Mouse (Mus musculus) intestine, embryonic 16.5 days (tissue): ENCODE data around the gene Sorcs1. TPM values are rescaled to one million over a fixed set of nuclear protein-coding genes. Genes with fewer than 3 reads are reported as not detected.

ENCODE experiments used
- ATAC-seq: fragments of 200-750 bp; cut with Nextera tagmentation; 2 replicates; pipeline ENCODE4 v1.8.0; 2017; ENCODE audit warnings: moderate TSS enrichment, moderate library complexity
- H3K27ac ChIP-seq: fragments of 300-500 bp; sonication (generic); 2 replicates; pipeline ENCODE4 v1.5.1; 2014; ENCODE audit warnings: mild to moderate bottlenecking, low read length
- H3K27me3 ChIP-seq: fragments of 300-500 bp; sonication (generic); replicated peaks from 2 replicates; pipeline ENCODE4 v1.6.1; 2014; ENCODE audit warnings: low read length, control low read depth, mixed read lengths; ENCODE audit not compliant: control insufficient read depth, insufficient read depth
- H3K36me3 ChIP-seq: fragments of 300-500 bp; sonication (generic); 2 replicates; pipeline ENCODE4 v1.6.1; 2014; ENCODE audit warnings: low read length, control low read depth; ENCODE audit not compliant: control insufficient read depth, insufficient read depth
- H3K4me1 ChIP-seq: fragments of 300-500 bp; sonication (generic); 2 replicates; pipeline ENCODE4 v1.6.1; 2014; ENCODE audit warnings: low read length, control low read depth, mixed read lengths; ENCODE audit not compliant: control insufficient read depth, insufficient read depth
- H3K4me2 ChIP-seq: fragments of 300-500 bp; sonication (generic); 2 replicates; pipeline ENCODE4 v1.6.1; 2014; ENCODE audit warnings: low read depth, low read length, control low read depth
- H3K4me3 ChIP-seq: fragments of 300-500 bp; sonication (generic); 2 replicates; pipeline ENCODE4 v1.5.1; 2014; ENCODE audit warnings: mild to moderate bottlenecking, low read length
- H3K9ac ChIP-seq: fragments of 300-500 bp; sonication (generic); 2 replicates; pipeline ENCODE4 v1.6.1; 2014; ENCODE audit warnings: low read depth, low read length
- H3K9me3 ChIP-seq: fragments of 300-500 bp; sonication (generic); 2 replicates; pipeline ENCODE4 v1.6.1; 2016; ENCODE audit warnings: low read length, control low read depth; ENCODE audit not compliant: control insufficient read depth
- WGBS: fragments of 180-500 bp; shearing (Covaris S2); extraction: QIAGEN DNeasy Blood & Tissue Kit; methylation state at CpG from one replicate; pipeline ENCODE4 v1.1.7; 2014; 5-methylcytosine and 5-hydroxymethylcytosine counted together
- microRNA-seq: library from miRNA; unstranded; fragments of <30 nt; microRNA quantifications from one replicate; pipeline ENCODE4, GENCODE M21; 2016
- polyA plus RNA-seq: library from polyadenylated mRNA; unstranded; fragments of >200 nt; fragmentation: Nextera tagmentation; extraction: Ambion mirVana; gene quantifications from 2 replicates; pipeline ENCODE4 v1.2.1, GENCODE M21; 2015

Gene Sorcs1
- polyA plus RNA-seq, 1 experiment from 2014 or later, result 1.9 TPM

DNA sequence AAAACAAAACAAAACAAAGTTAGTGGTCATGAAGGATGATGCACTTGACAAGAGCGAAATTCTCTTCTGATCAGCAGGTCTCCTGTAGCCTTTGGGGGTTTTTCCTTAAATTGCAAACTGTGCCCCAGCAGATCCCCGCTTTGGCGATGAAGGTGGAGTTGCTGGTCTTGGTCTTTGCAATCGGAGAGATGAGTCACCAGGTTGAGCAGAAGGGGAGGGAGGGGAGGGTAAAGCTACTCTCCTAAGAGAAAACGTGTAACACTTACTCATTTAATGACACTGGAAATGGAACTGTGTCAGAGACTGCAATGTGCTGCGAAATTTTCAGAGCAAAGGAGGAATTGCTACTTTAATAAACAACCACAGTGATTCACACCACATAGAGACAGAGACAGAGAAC, 527.3 kb downstream of the Sorcs1 start:
- Histone ChIP-seq H3K36me3 (no peaks in the 10 kb centered on the region), H3K27me3 (no peaks in the 10 kb centered on the region), H3K4me2 (no peak overlapping the region), H3K27ac (no peak overlapping the region), H3K9me3 (no peaks in the 10 kb centered on the region), H3K4me1 (no peaks in the 10 kb centered on the region), H3K4me3 (no peak overlapping the region), H3K9ac (no peak overlapping the region)
- WGBS, result 72% methylated on average over 6 of the region's 6 CpGs
- no peak for ATAC-seq

DNA sequence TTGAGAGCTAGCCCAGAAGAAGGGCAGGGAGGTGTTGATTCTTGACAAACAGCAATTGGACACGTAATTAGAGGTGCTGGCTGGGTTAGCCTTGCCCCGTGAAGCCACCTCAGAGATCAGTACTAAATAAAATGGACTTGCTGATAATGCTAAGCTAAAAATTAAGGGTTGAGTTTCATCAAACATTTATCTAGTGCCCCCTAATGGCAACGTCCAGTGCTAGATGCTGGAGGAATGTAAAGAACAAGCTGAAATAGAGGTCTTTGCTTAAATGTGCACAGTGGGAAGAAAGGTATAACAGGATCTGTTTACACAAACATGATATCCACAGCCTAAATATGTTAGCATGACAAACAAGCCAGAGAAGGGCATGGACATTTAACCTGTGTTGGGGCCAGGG, 532.5 kb downstream of the Sorcs1 start:
- no peak for ATAC-seq

DNA sequence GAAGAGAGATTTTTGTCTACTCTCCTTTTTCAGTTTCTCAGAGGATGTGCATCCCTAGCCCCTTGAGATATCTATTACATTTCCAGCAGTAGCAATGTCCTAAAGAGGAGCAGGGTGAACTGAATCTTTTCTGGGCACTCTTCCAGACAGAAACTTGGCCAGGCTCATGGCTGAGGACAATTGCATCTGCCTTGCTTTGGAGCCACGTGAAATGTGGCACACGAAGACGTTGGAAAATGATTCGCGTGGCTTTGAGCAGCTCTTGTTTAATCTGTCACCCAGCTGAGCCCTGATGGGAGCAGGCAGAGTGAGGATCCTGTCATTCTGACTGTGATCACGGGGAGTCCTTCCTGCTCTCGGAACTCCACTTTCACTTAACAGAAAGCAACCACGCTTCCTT, 536.6 kb downstream of the Sorcs1 start:
- no peaks in the 10 kb centered on the region for H3K36me3 ChIP-seq
- no peak overlapping the region for H3K4me3 ChIP-seq
- no peaks in the 10 kb centered on the region for H3K9me3 ChIP-seq
- no peaks in the 10 kb centered on the region for H3K4me1 ChIP-seq
- no peak overlapping the region for H3K27ac ChIP-seq
- no peak overlapping the region for H3K4me2 ChIP-seq
- H3K9ac ChIP-seq, result no peak overlapping the region
- no peaks in the 10 kb centered on the region for H3K27me3 ChIP-seq
- WGBS, result 54% methylated on average over 8 of the region's 8 CpGs
- no peak for ATAC-seq

More for the DNA sequence above, 532.5 kb downstream of the Sorcs1 start:
- 21% methylated on average over 3 of the region's 3 CpGs for WGBS
- H3K27me3 ChIP-seq, result no peaks in the 10 kb centered on the region
- H3K4me3 ChIP-seq, result no peak overlapping the region
- no peak overlapping the region for H3K27ac ChIP-seq
- H3K9ac ChIP-seq, result no peak overlapping the region
- no peaks in the 10 kb centered on the region for H3K9me3 ChIP-seq
- H3K4me1 ChIP-seq, result no peaks in the 10 kb centered on the region
- H3K4me2 ChIP-seq, result no peak overlapping the region
- H3K36me3 ChIP-seq, result no peaks in the 10 kb centered on the region

DNA sequence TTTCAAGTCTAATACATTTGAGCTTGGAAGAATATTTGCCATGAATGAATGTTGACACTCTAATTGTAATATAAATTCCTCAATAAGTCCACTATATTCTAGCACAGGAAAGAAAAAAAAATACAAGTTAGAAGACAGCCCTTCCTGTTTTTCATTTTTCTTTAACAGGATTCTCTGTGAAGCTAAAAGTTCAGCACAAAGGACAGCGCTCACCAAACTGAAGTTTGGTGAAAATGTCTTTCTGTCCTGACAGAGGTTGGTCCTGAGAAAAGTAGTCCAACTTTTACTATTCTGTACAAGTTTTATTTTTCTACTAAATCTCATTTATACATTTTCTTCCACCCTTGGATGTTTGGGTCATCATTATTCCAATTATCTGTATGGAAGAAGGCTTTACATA, 543.8 kb downstream of the Sorcs1 start:
- no peaks in the 10 kb centered on the region for H3K27me3 ChIP-seq
- no peak overlapping the region for H3K27ac ChIP-seq
- WGBS, result 69% methylated on average over 1 of the region's 1 CpGs
- H3K4me1 ChIP-seq, result no peaks in the 10 kb centered on the region
- no peak overlapping the region for H3K4me3 ChIP-seq
- ATAC-seq, result no peak
- H3K4me2 ChIP-seq, result no peak overlapping the region
- H3K9ac ChIP-seq, result no peak overlapping the region
- no peaks in the 10 kb centered on the region for H3K9me3 ChIP-seq
- no peaks in the 10 kb centered on the region for H3K36me3 ChIP-seq

DNA sequence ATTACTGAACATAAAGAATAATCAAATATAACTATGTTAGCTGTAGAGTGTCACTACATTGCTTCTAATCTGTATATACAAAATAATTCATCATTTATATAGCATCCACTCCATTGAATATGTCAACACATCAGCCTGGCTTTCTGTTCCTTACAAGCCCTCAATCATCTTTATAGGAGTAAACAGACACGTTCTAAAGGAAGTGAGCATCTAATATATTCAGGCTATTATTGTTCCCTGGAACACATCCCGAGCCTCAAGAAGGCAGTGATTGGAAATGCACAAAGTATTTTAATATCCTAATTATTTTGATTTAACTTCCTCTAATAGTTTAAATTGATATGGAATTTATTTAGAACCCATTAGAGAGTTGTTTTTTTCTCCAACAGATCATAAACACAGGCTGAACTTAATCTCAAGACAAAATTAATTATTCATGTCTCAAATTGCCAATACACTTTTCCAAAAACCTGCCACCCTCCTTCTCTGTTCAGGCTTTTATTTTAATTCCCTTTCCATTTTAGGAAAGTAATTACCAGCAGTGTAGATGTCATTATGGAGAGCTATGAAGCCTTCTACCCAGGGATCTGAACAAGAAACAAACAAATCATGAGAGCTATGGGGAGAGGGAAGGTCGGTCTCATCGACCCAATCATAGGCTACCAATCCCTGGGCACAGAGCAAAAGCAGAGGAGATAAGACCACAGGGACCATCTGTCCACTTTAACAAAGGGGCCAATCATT, 572.4 kb downstream of the Sorcs1 start:
- 68% methylated on average over 4 of the region's 4 CpGs for WGBS
- H3K4me1 ChIP-seq, result no peaks in the 10 kb centered on the region
- H3K9me3 ChIP-seq, result no peaks in the 10 kb centered on the region
- no peaks in the 10 kb centered on the region for H3K36me3 ChIP-seq
- ATAC-seq, result no peak
- H3K4me3 ChIP-seq, result no peak overlapping the region
- H3K27ac ChIP-seq, result no peak overlapping the region
- H3K27me3 ChIP-seq, result no peaks in the 10 kb centered on the region
- no peak overlapping the region for H3K9ac ChIP-seq
- H3K4me2 ChIP-seq, result no peak overlapping the region

Small RNAs within 50 kb of the gene (microRNA-seq; reads per million reads assigned to microRNA genes)
- not detected for gene Gm27749
